In the genomic region with DNA sequence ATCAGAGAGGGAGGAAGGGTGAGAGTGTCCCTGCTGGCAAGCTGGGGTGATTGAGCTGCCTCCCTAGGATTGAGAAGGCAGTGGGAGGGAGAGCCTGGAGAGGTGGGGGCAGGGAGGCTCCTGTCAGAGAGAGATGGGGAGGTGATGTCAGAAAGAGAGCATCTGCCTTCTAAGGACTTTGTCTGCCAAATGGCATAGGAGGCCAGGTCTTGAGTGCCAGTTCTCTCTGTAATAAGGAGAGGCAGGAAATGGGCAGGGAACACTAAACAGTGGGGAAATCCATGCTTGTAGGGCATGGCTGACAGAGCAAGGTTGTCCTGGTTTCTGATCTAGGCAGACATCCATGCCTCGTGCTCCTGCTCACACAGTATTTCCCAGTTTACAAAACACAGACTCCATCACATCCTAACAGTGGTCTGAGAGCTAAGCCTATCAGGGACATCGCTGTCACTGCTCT, we compare ENCODE assay signal across 9 mouse cellular contexts.
DNase-seq lines count a peak whose midpoint lies in the region; ATAC-seq lines count a peak whose summit lies in the region.
"Had no signal": no experiment of that assay in that cellular context is flagged by ENCODE, and none has a peak within 500 bp of the region (broad histone marks: within the 10 kb centered on the region; RNA-seq: fewer than 3 reads in every experiment).

No protein-coding gene starts in this region.

- 63% methylated on average over 2 of the region's 2 CpGs for WGBS in forebrain, embryonic 13.5 days
- WGBS in forebrain, embryonic 10.5 days, result 65% methylated on average over 2 of the region's 2 CpGs
- 56% methylated on average over 2 of the region's 2 CpGs for WGBS in neural tube, embryonic 13.5 days

- no peaks in the 10 kb centered on the region; the same call in 1 of the 2 replicates for H3K9me3 ChIP-seq in forebrain, embryonic 13.5 days (replicated peaks)
- H3K9me3 ChIP-seq in forebrain, embryonic 10.5 days, result no peaks in the 10 kb centered on the region
- no peaks in the 10 kb centered on the region for H3K9me3 ChIP-seq in neural tube, embryonic 13.5 days

- no peaks in the 10 kb centered on the region for H3K36me3 ChIP-seq in forebrain, embryonic 13.5 days (ENCODE audit: poor library complexity, severe bottlenecking)
- no peaks in the 10 kb centered on the region for H3K36me3 ChIP-seq in forebrain, embryonic 10.5 days (replicated peaks)
- H3K36me3 ChIP-seq in neural tube, embryonic 13.5 days, result no peaks in the 10 kb centered on the region

- H3K4me1 ChIP-seq in forebrain, embryonic 13.5 days, result peaks cover 5% of the 10 kb centered on the region
- H3K4me1 ChIP-seq in forebrain, embryonic 10.5 days, result no peaks in the 10 kb centered on the region
- peaks cover 12% of the 10 kb centered on the region for H3K4me1 ChIP-seq in neural tube, embryonic 13.5 days (replicated peaks)

- no peak overlapping the region for H3K27ac ChIP-seq in forebrain, embryonic 13.5 days
- H3K27ac ChIP-seq in forebrain, embryonic 10.5 days, result no peak overlapping the region
- H3K27ac ChIP-seq in neural tube, embryonic 13.5 days (replicated peaks), result no peak overlapping the region

- no peak overlapping the region for H3K4me2 ChIP-seq in forebrain, embryonic 13.5 days
- H3K4me2 ChIP-seq in neural tube, embryonic 13.5 days, result no peak overlapping the region

- H3K4me3 ChIP-seq in forebrain, embryonic 13.5 days, result no peak overlapping the region
- no peak overlapping the region for H3K4me3 ChIP-seq in forebrain, embryonic 10.5 days
- no peak overlapping the region for H3K4me3 ChIP-seq in neural tube, embryonic 13.5 days
- H3K4me3 ChIP-seq: myocyte had no signal

- no peak for DNase-seq in forebrain, embryonic 10.5 days (ENCODE audit: extremely low spot score, low spot score)
- DNase-seq in neural tube, embryonic 10.5 days (ENCODE audit: extremely low spot score, low spot score), result no peak
- peak; percentile 24 to 33 for DNase-seq in heart, postnatal 10 days
- peak; percentile 29 to 59 for DNase-seq in lung, postnatal 4 days
- DNase-seq in spleen, adult 12 weeks (ENCODE audit: low spot score), result no peak

- peak; percentile 61 for ATAC-seq in forebrain, embryonic 13.5 days
- ATAC-seq in neural tube, embryonic 13.5 days (ENCODE audit: low read depth), result peak; percentile 32; the same call in 1 of the 2 replicates
- no peak for ATAC-seq in megakaryocyte-erythroid progenitor cell, adult 5-6 weeks (replicated peaks; ENCODE audit: low FRiP score, low TSS enrichment, poor library complexity, severe bottlenecking)

- no peaks in the 10 kb centered on the region for H3K27me3 ChIP-seq in forebrain, embryonic 13.5 days
- H3K27me3 ChIP-seq in forebrain, embryonic 10.5 days (ENCODE audit: poor library complexity, severe bottlenecking), result no peaks in the 10 kb centered on the region
- H3K27me3 ChIP-seq in neural tube, embryonic 13.5 days, result no peaks in the 10 kb centered on the region

- intact Hi-C loops in heart, postnatal 10 days (cut with DNase I), result no loop called here

- H3K9ac ChIP-seq in forebrain, embryonic 13.5 days, result no peak overlapping the region
- H3K9ac ChIP-seq in neural tube, embryonic 13.5 days, result no peak overlapping the region

Comparison
In these comparisons a context has a peak if more than half of its experiments do, and no peak if none do; other contexts are left out.
1. DNase-seq: peak in heart, postnatal 10 days (2 of 2) and lung, postnatal 4 days (2 of 2); none in forebrain, embryonic 10.5 days (single experiment), neural tube, embryonic 10.5 days (single experiment) and spleen, adult 12 weeks (single experiment).